Mouse (Mus musculus) embryonic fibroblast, embryonic 13.5 days (primary cell): ENCODE measurements around the gene Rab3il1. TPM values are rescaled to one million over a fixed set of nuclear protein-coding genes. Genes with fewer than 3 reads are reported as not detected.
"Not testable (repeated sequence)": the region's sequence is repeated elsewhere in the genome, so short reads cannot be mapped to it uniquely, and the experiment has no call there.

Source experiments
- H3K27ac ChIP-seq: 2 replicates; pipeline ENCODE4 v1.5.1; 2012; ENCODE audit warnings: low read length, control low read depth, inconsistent platforms; ENCODE audit not compliant: insufficient read depth
- H3K4me1 ChIP-seq: 2 replicates; pipeline ENCODE4 v1.6.1; 2011; ENCODE audit warnings: low read length; ENCODE audit not compliant: control insufficient read depth, insufficient read depth
- H3K4me3 ChIP-seq: 2 replicates; pipeline ENCODE4 v1.5.1; 2011; ENCODE audit warnings: mild to moderate bottlenecking, control low read depth, low read length; ENCODE audit not compliant: insufficient read depth
- CTCF ChIP-seq: IDR thresholded peaks from 2 replicates; pipeline ENCODE4 v1.5.1; 2011; ENCODE audit warnings: mild to moderate bottlenecking, control low read depth, low read length, moderate library complexity, borderline replicate concordance; ENCODE audit not compliant: insufficient read depth
- POLR2A ChIP-seq: IDR thresholded peaks from 2 replicates; pipeline ENCODE4 v1.6.1; 2011; ENCODE audit warnings: low read depth, mild to moderate bottlenecking, control low read depth, low read length, moderate library complexity
- polyA plus RNA-seq: library from polyadenylated mRNA; stranded (reverse); fragments of >200 nt; gene quantifications from 2 replicates; pipeline ENCODE4 v1.2.4, GENCODE M21; 2011; ENCODE audit warnings: low read depth; ENCODE audit not compliant: missing spikeins, insufficient read length

The Rab3il1 gene
- polyA plus RNA-seq, 1 experiment: 18.2 TPM

DNA sequence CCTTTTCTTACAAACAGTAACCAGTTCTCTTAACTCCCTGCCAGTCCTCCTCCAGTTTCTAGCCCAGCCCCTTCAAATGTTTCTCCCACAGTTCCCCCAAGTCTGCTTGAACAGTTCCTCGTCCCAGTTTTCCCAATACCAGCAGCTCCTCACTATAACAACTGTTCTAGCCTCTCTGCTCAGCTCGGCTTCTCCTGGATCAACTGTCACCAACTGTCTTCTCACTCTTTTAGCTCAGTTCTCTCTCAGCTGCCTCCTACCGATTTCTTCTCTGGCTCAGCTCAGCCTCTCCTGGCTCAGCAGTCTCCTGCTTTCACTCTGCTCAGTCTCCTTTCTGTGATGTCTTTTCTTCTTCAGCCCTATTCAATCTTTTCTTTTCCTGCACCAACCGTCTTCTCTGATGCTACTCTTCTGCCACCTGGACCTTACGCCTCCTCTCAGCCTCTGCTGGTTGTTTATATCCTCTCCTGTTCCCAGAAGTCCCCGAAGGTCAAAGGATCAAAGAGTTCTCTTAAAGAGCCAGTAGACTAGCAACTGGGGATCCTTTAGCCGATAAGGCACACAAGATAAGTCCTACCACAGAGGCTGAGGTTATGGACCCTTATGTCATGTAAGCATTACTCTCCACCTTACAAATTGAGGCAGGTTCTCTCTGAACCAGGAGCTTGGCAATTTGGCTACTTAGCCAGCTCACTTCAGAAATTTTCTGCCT lies 37.1 kb upstream of the Rab3il1 start:
- Histone ChIP-seq H3K27ac (no peak overlapping the region), H3K4me1 (no peaks in the 10 kb centered on the region), H3K4me3 (no peak overlapping the region)
- TF ChIP-seq POLR2A (no peak), CTCF (no peak)

DNA sequence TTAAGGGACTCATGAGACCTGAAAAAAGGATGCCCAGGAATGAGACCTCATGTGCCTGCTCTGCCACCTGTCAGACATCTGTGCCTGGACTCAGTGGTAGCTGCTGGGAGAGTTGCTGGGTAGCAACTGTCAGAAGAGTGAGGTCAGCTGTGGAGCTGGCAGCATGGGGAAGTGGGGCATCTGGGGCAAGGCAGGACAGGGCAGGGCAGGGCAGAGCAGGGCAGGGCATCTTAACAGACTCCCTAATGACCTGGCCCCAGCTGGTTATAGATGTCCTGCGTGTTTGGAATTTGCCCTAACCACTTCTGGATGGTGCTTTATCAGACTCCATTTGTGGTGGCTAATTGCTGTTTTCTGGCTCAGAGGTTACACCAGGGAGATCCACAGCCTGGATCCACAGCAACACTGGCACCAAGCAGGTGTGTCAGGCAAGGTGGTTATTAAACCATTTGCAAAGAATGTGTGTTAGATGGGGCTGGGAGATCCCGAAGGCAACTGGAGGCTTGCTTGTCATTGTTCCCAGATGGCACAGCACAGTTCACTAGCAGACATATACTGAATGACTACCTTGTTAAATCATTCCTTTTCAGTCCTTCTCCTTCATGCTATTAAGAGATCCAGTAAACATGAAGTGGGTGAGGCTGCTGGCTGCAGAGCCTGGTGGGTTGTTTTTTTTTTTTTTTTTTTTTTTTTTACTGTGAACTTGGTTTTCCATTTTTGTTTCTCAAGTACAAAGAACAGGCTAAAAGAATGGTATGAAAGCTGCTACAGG lies 35.2 kb upstream of the Rab3il1 start:
- Histone ChIP-seq H3K4me1 (no peaks in the 10 kb centered on the region), H3K4me3 (no peak overlapping the region), H3K27ac (no peak overlapping the region)
- TF ChIP-seq CTCF (no peak), POLR2A (no peak)

GRCm38 (mm10) chr19:9968081-9968787 lies 33.2 kb upstream of the Rab3il1 start:
- TF ChIP-seq CTCF (no peak), POLR2A (no peak)
- Histone ChIP-seq H3K4me1 (no peaks in the 10 kb centered on the region), H3K4me3 (no peak overlapping the region), H3K27ac (no peak overlapping the region)

GRCm38 (mm10) chr19:9974853-9975252 lies 26.6 kb upstream of the Rab3il1 start:
- peaks cover 14% of the 10 kb centered on the region for H3K4me1 ChIP-seq
- H3K27ac ChIP-seq: 0 out of 2 replicates have a peak overlapping the region, but pooled peaks have one; percentile 1
- H3K4me3 ChIP-seq: not testable (repeated sequence)

- Histone ChIP-seq H3K4me3 (no peak overlapping the region), H3K27ac (no peak overlapping the region), H3K4me1 (peaks cover 16% of the 10 kb centered on the region)
- TF ChIP-seq POLR2A (no peak), CTCF (no peak)
Measured at GRCm38 (mm10) chr19:9977085-9977484, 24.4 kb upstream of the Rab3il1 start.

- Histone ChIP-seq H3K4me1 (peaks cover 16% of the 10 kb centered on the region), H3K4me3 (no peak overlapping the region), H3K27ac (peak overlapping the region; percentile 85)
- TF ChIP-seq CTCF (no peak), POLR2A (peak; percentile 33; the same call in 1 of the 2 replicates)
Measured at GRCm38 (mm10) chr19:9978431-9978951, 23.0 kb upstream of the Rab3il1 start.

- Histone ChIP-seq H3K4me1 (peaks cover 16% of the 10 kb centered on the region), H3K4me3 (no peak overlapping the region), H3K27ac (peak overlapping the region; percentile 85)
- TF ChIP-seq CTCF (no peak), POLR2A (no peak)
Measured at GRCm38 (mm10) chr19:9979156-9979555, 22.3 kb upstream of the Rab3il1 start.

DNA sequence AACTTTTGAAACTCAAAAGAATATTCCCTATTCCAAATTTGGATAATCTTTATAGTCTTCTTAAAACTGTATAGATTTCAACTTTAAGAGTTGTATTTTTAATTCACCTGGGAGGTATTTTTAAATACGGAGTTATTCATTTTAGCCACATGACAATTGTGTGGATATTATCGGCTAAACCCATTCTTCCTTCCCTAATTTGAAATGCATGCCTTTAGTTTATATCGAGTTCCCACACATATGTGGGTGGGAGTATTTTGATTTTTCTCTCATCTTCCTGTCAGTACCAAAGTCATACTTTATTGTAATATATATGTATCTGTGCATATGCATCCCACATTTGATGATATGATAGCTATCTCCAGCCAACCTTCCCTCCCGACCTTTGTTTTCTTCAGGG lies 21.2 kb upstream of the Rab3il1 start, which contains the start of gene Fth1:
Gene Fth1 (plus strand): TSS at position 341 of the 400 bp plus-strand sequence.
- Histone ChIP-seq H3K27ac (no peak within 1 kb of the TSS), H3K4me3 (no peak within 1 kb of the TSS), H3K4me1 (peaks cover 17% of the 10 kb centered on the region)
- TF ChIP-seq POLR2A (no peak), CTCF (no peak)

DNA sequence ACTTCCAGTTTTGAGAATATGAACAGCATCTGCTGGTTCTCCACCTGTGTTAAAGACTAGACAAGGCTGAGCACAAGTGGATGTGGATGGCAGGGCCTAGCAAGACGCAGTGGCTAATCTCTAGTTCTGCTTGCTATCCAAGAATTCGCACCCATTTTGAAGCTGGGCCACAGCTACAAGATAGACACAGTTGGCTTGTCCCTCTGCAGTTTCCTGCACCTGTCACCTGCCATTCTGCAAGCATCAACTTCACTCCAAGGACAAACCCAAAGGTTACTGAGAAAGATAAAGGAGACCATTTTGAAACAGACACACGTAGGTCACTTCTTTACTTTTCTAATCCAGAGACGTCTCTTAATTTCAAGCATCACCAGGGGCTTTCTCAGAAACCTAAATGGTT lies 19.8 kb upstream of the Rab3il1 start:
- Histone ChIP-seq H3K4me3 (no peak overlapping the region), H3K4me1 (peaks cover 17% of the 10 kb centered on the region), H3K27ac (peak overlapping the region; percentile 89; the same call in 1 of the 2 replicates)
- TF ChIP-seq POLR2A: no peak
- no peak for TF ChIP-seq CTCF

GRCm38 (mm10) chr19:9982151-9982851 lies 19.2 kb upstream of the Rab3il1 start:
- TF ChIP-seq POLR2A (peak; percentile 98), CTCF (no peak)
- Histone ChIP-seq H3K27ac (peak overlapping the region; percentile 90), H3K4me1 (peaks cover 18% of the 10 kb centered on the region), H3K4me3 (peak overlapping the region; percentile 60)
